Mouse (Mus musculus): ENCODE measurements at regions not wholly inside any gene's neighbourhood (a gene's known extent, or its start where the extent isn't known, plus 50 kb on each side); places are given as distances from the start of the nearest gene placed in this dataset.

DNA sequence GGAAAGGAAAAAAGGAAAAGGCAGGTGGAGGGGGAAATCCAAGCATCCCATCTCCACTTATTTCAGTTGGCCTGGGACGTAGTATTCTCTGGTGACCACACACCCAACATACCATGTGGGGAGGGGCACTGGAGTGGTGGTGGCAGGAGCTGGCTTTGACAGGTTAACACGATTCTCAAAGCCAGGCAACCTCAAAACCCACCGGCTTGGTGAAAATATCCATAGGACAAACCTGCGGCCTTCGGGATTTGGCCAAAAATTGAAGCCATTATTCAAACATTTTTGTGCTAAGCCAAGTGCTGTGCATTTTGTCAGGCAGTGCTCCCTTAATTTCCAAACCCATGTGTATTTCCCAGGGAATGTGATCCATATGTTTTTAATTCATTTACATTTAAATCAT, 2560.5 kb upstream of the Gm7489 start:
- Histone ChIP-seq H3K27ac (ENCODE audit: insufficient read depth, low read length) (no peak overlapping the region), H3K4me1 (ENCODE audit: control insufficient read depth, insufficient read depth, low read length) (no peaks in the 10 kb centered on the region; the same call in 1 of the 2 replicates), H3K4me3 (ENCODE audit: insufficient read depth, low read length) (no peak overlapping the region)
- no peak for TF ChIP-seq CTCF (IDR thresholded peaks at IDR 0.05; ENCODE audit: borderline replicate concordance, insufficient read depth, low read length)

DNA sequence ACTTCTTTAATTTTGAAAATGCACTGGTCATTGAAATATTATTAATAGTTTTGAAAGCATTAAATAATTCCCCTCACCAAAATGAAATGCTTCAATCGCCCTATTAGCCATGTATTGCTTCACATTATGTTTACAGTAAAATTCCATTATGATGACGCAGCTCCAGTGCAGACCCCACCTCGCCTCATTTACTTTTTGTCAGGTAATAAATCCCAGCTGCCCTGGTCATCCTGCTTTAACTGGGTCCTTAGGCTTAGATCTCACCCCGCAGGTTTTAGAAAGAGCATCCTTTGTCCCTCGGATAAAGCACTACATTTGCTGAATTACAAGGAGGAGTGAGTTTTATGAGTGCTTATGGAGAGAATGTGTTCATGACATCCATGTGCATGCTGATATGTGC, 2557.0 kb upstream of the Gm7489 start:
- H3K4me3 ChIP-seq (ENCODE audit: insufficient read depth, low read length), result no peak overlapping the region
- TF ChIP-seq CTCF (IDR thresholded peaks at IDR 0.05; ENCODE audit: borderline replicate concordance, insufficient read depth, low read length) (no peak), POLR2A (IDR thresholded peaks at IDR 0.05; ENCODE audit: low read depth, low read length) (no peak)
- H3K27ac ChIP-seq (ENCODE audit: insufficient read depth, low read length), result peak overlapping the region; percentile 17
- H3K4me1 ChIP-seq (ENCODE audit: control insufficient read depth, insufficient read depth, low read length), result no peaks in the 10 kb centered on the region; the same call in 1 of the 2 replicates

DNA sequence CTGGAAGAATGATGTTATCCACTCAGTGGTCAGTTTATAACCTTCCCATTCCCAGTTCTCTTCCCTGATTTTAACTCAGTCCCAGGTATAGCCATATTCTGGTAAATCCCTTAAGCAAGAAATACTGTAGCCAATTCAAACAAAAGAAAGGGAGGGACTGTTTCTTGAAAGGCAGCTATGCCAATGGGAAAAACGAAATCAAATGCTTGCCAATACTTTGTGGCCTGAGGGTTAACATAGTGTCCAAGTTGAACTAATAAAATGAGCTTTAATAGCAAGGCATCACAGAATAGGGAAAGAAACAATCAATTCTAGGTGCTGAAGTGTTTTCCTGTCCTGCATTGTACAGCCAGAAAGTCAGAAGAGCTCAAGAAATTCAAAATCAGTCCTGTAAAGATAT, 2548.3 kb upstream of the Gm7489 start:
- TF ChIP-seq CTCF (IDR thresholded peaks at IDR 0.05; ENCODE audit: borderline replicate concordance, insufficient read depth, low read length) (no peak), POLR2A (IDR thresholded peaks at IDR 0.05; ENCODE audit: low read depth, low read length) (no peak)
- Histone ChIP-seq H3K27ac (ENCODE audit: insufficient read depth, low read length) (no peak overlapping the region), H3K4me3 (ENCODE audit: insufficient read depth, low read length) (no peak overlapping the region), H3K4me1 (ENCODE audit: control insufficient read depth, insufficient read depth, low read length) (no peaks in the 10 kb centered on the region)

DNA sequence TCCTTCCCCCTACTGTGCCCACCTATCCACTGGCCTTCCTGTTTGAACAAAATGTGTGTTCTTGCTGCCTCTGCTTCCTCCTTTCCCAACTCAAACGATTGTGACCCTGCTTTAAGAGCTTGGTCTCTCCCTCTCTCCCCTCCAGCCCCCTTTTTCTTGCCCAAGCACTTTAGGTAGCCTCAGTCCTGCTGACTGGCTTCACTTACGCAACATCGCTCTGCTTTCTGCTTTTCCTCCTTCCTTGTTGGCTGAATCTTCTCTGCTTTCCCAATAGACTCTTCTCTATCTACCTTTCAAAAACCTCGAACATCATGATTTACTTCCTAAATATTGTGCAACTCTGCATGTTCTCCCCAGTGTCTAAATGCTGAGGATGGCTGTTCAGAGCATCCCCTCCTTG, 2538.4 kb upstream of the Gm7489 start:
- no peak overlapping the region for H3K27ac ChIP-seq (ENCODE audit: insufficient read depth, low read length)
- H3K4me1 ChIP-seq (ENCODE audit: control insufficient read depth, insufficient read depth, low read length), result no peaks in the 10 kb centered on the region
- H3K4me3 ChIP-seq (ENCODE audit: insufficient read depth, low read length), result no peak overlapping the region
- TF ChIP-seq POLR2A (IDR thresholded peaks at IDR 0.05; ENCODE audit: low read depth, low read length) (no peak), CTCF (IDR thresholded peaks at IDR 0.05; ENCODE audit: borderline replicate concordance, insufficient read depth, low read length) (no peak)

DNA sequence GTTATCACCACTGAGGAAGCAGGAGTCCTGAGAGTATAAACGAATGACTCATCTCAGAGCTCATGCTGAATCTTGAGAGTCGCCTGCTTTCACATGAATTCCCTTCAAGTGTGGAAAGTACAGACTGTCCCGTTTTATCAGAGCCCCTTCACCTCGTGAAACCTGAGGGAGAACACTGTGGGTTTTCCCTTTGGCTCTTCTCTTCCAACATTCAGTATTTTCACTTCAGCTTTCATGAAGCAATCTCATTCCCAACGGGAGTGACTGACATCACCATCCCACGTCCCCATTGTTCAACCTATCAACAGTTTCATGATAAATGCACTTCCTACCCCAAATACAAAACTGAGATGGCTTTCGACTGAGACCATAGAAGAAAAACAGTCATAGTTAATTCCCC, 2521.3 kb upstream of the Gm7489 start:
- Histone ChIP-seq H3K27ac (ENCODE audit: insufficient read depth, low read length) (no peak overlapping the region), H3K4me1 (ENCODE audit: control insufficient read depth, insufficient read depth, low read length) (peaks cover 3% of the 10 kb centered on the region; the same call in 1 of the 2 replicates), H3K4me3 (ENCODE audit: insufficient read depth, low read length) (no peak overlapping the region)
- TF ChIP-seq CTCF (IDR thresholded peaks at IDR 0.05; ENCODE audit: borderline replicate concordance, insufficient read depth, low read length) (no peak), POLR2A (IDR thresholded peaks at IDR 0.05; ENCODE audit: low read depth, low read length) (no peak)

DNA sequence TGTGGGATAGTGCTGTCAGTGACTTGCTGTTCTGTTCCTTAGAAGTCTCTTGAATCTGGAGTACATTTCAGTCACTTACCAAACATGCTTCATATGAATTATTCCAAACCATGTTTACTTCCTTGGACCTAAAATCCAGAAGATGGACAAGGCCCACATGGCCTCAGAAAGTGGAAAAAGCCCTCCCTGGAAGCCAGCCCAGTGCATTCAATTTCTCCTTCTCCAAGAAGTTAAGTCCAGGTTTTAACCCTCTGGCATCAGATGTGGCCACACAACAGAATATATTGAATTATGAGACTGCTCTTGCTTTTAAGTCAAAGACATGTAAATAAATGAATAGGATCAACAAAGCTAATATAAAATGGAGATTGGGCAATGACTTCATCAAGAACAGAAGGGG, 2513.5 kb upstream of the Gm7489 start:
- TF ChIP-seq CTCF (IDR thresholded peaks at IDR 0.05; ENCODE audit: borderline replicate concordance, insufficient read depth, low read length) (no peak), POLR2A (IDR thresholded peaks at IDR 0.05; ENCODE audit: low read depth, low read length) (no peak)
- Histone ChIP-seq H3K4me3 (ENCODE audit: insufficient read depth, low read length) (no peak overlapping the region), H3K4me1 (ENCODE audit: control insufficient read depth, insufficient read depth, low read length) (no peaks in the 10 kb centered on the region), H3K27ac (ENCODE audit: insufficient read depth, low read length) (no peak overlapping the region)

DNA sequence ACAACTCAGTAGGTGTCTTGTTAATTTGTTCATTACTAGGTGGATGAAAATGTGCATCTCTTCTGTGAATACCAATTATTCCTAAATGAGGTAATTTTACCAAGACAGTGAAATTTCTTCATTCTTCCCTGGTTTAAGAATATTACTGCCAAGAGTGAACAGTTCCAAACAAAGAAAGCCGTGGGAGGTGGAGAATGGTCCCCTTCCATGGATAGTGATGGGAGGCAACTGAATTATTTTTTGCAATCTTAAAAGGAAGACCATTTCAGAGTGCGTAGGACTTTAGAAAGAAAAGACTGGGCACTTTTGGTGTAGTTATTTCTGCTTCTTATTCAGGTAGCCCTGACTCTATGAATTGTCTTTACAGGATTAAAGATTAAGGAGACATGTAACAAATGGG, 2494.3 kb upstream of the Gm7489 start:
- Histone ChIP-seq H3K27ac (ENCODE audit: insufficient read depth, low read length) (no peak overlapping the region), H3K4me1 (ENCODE audit: control insufficient read depth, insufficient read depth, low read length) (no peaks in the 10 kb centered on the region), H3K4me3 (ENCODE audit: insufficient read depth, low read length) (no peak overlapping the region)
- TF ChIP-seq CTCF (IDR thresholded peaks at IDR 0.05; ENCODE audit: borderline replicate concordance, insufficient read depth, low read length) (no peak), POLR2A (IDR thresholded peaks at IDR 0.05; ENCODE audit: low read depth, low read length) (no peak)

DNA sequence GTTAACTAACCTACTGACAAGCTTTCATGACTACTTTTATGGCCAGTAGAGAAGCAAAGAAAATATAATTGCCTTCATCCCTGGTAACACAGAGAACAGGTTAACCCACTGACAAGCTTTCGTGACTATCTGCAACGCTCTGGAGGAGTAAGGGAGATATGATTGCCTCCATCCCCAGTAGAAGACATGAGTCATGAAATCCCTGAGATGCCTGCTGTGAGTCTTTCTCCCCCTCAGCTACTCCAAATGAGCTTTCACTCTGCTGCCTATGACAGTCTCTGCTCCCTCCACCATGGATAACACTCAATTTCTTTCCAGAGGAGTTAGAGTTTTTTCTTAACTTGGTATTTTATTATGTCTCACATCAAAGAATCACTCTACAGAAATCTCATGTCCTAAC, 2493.4 kb upstream of the Gm7489 start:
- no peak overlapping the region for H3K4me3 ChIP-seq (ENCODE audit: insufficient read depth, low read length)
- peaks cover 5% of the 10 kb centered on the region; the same call in 1 of the 2 replicates for H3K4me1 ChIP-seq (ENCODE audit: control insufficient read depth, insufficient read depth, low read length)
- TF ChIP-seq CTCF (IDR thresholded peaks at IDR 0.05; ENCODE audit: borderline replicate concordance, insufficient read depth, low read length), result no peak
- no peak overlapping the region for H3K27ac ChIP-seq (ENCODE audit: insufficient read depth, low read length)

DNA sequence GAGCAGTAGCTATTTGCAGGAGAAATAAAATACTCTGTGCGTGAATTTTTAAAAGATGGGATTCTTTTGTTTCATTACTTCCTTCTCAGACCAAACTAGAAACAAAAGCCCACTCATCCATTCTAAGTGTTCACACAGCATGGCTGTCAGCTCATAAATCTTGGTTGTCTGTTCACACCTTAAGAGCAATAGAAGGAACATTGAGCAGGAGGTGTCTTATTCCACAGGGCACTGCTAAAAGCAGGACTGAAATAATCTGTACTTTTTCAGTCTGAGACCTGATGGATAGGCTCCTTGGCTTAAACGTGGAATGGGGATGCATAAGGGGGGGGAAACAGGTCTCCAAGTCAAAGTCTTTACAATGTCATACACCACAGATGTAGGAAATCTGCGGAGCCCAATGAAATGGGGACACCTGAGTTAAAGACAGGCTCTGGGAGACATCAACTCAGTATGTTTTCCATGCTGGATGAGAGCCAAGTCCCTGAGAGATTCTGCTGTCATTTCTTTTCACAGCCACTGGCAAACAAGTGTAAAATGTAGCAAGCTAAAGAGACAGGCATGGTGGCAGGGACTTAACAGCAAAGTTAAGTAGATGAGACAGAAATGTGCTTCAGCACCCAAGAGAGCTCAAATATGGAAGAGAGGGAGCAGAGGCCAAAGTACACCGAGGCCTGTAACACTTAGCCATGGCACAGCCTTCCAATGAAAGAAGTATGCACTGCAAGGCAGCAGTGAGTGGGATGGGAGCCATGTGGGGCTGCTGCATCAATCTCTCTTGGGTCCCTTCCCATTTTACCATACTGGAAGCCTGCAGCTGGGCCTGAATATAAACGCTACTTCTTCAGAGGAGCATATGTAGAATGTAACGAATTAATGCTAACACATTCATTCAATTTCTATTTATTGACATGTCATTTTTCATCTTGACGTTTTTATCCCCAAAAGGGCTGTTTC, 2492.0 kb upstream of the Gm7489 start:
- TF ChIP-seq POLR2A (IDR thresholded peaks at IDR 0.05; ENCODE audit: low read depth, low read length) (no peak), CTCF (IDR thresholded peaks at IDR 0.05; ENCODE audit: borderline replicate concordance, insufficient read depth, low read length) (no peak)

DNA sequence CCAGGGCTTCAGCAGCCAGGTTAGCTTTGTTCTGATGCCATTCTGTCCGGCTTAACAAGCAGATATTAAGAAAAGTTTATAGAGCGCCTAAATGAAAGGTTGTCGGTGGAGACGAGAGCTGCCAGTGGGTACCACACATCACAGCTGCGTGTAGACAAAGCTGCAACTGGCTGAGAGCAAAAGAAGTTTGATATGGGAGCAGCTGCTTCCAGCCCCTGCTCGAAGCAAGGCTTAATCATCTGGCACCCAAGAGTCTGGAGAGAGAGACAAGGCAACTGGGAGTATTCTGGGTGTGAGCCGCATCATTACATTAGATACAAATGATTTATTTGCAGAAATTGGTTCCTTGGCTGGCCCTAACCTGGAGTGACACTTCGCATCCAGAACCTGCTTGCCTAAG, 2488.7 kb upstream of the Gm7489 start:
- Histone ChIP-seq H3K4me3 (ENCODE audit: insufficient read depth, low read length) (no peak overlapping the region), H3K27ac (ENCODE audit: insufficient read depth, low read length) (no peak overlapping the region), H3K4me1 (ENCODE audit: control insufficient read depth, insufficient read depth, low read length) (peaks cover 5% of the 10 kb centered on the region; the same call in 1 of the 2 replicates)
- TF ChIP-seq CTCF (IDR thresholded peaks at IDR 0.05; ENCODE audit: borderline replicate concordance, insufficient read depth, low read length) (no peak), POLR2A (IDR thresholded peaks at IDR 0.05; ENCODE audit: low read depth, low read length) (no peak)

More for the DNA sequence above, 2492.0 kb upstream of the Gm7489 start:
- no peak overlapping the region for H3K27ac ChIP-seq (ENCODE audit: insufficient read depth, low read length)
- H3K4me3 ChIP-seq (ENCODE audit: insufficient read depth, low read length), result no peak overlapping the region
- peaks cover 5% of the 10 kb centered on the region; the same call in 1 of the 2 replicates for H3K4me1 ChIP-seq (ENCODE audit: control insufficient read depth, insufficient read depth, low read length)

Measured in embryonic fibroblast, embryonic 13.5 days (primary cell).